Mouse (Mus musculus): ENCODE results near the gene Lrig1.

GRCm38 (mm10) chr6:94709832-94710231 lies 9.9 kb upstream of the Lrig1 start:
- TF ChIP-seq CTCF (IDR thresholded peaks at IDR 0.05; ENCODE audit: borderline replicate concordance, insufficient read depth, low read length) (no peak), POLR2A (IDR thresholded peaks at IDR 0.05; ENCODE audit: low read depth, low read length) (no peak)
